Mouse (Mus musculus) megakaryocyte, embryonic 14.5 days (primary cell): ENCODE results near the gene Myo1e.

Experiments
- FLI1 ChIP-seq: IDR thresholded peaks from 2 replicates; pipeline ENCODE4 v1.6.1; 2012; ENCODE audit warnings: low read length, inconsistent platforms, mixed read lengths
- GATA1 ChIP-seq: IDR thresholded peaks from 3 replicates; pipeline ENCODE4 v1.6.1; 2012; ENCODE audit warnings: mixed read lengths, low read length, inconsistent platforms, borderline replicate concordance

DNA sequence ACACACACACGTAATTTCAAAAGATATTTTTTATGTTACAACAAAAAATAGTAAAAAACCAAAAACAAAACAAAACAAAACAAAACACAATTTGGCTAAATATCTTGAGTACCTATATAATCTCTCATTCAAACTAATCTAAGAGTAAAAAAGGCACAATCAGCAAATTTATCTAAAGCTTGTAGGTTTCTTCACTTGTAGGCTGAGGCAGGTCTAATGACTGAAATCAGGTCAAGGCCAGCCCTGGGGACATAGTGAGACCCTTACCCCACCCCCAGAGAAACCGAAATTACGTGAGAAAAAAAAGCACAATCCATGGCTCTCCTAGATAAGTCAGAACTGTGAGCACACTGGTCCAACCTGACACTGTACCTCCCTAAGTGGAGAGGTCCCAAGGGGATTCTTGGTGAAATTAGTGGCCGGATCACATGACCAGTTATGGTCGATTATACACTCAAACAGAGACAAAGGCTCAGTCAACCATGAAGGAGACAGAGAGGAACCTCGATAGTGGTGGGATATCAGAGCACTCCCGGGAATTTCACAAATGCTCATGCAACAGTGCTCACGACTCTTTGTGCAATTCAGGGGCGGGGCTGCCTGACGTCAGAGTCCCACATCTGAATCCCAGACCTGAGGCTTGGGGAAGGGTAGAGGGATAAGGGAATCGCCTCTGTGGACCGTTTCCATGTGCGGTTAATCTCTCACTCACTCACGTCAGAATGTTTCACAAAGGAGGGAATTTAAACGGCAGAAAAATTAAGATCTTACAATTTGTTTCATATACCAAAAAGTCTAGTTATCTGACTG, 3.7 kb upstream of the Myo1e start:
- TF ChIP-seq GATA1, result no peak
- TF ChIP-seq FLI1, result no peak
